In the genomic region with DNA sequence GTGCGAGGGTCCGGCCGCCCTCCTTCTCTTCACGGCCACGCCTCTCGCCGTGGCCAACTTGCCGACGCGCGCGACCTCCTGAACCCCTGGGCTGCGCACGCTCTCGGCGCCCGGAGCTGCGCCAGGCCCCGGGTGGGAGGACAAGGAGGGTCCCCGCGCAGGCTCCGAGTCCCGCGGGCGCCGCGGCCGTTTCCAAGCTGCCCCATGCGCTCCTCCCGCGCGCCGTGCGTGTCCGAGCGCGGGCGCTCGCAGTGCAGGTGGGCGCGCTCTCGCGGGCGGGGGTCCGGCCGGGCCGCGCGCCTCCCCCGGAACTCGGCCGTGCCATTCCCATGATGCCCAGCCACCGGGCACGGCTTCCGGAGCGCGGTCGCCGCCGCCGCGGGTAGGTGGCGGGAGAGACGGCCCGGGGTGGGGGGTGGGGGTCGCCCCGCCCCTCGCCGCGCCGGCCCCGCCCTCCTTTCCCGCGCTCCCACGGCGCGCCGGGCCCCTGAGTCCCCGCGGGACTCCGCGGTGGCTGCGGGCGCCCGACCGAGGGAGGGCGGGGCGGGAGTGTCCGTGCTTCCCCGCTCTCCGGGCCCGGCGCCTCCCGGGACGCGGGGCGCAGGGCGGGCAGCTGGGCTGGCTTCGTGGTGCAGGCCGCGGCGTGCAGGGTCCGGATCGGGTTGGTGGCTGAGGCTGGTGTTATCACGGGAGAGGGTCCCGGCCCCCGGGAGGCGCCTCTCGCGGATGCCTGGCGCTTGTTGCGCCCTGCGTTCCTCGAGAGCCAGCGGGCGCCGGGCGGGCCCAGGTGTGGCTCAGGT, we compare ENCODE assay signal across 8 mouse cellular contexts. TPM values are rescaled to one million over a fixed set of nuclear protein-coding genes. Genes with fewer than 3 reads are reported as not detected.
A peak's percentile ranks its signal among the peaks of the same experiment; 100 is the strongest.
DNase-seq lines count a peak whose midpoint lies in the region; ATAC-seq lines count a peak whose summit lies in the region.

Gene Ppp1r26, plus strand, starts transcription at position 286 of the 800 bp plus-strand sequence.

- peak within 1 kb of the TSS; percentile 92 for H3K4me2 ChIP-seq in limb, embryonic 13.5 days (replicated peaks)
- peak within 1 kb of the TSS; percentile 99 for H3K4me2 ChIP-seq in neural tube, embryonic 11.5 days (ENCODE audit: low read depth)

- peak within 1 kb of the TSS; percentile 88 for H3K9ac ChIP-seq in limb, embryonic 13.5 days
- H3K9ac ChIP-seq in neural tube, embryonic 11.5 days (ENCODE audit: low read length) = peak within 1 kb of the TSS; percentile 81

- peaks cover 15% of the 10 kb centered on the region for H3K4me1 ChIP-seq in limb, embryonic 13.5 days
- H3K4me1 ChIP-seq in neural tube, embryonic 11.5 days (ENCODE audit: control insufficient read depth, insufficient read depth, low read length) = peaks cover 8% of the 10 kb centered on the region; the same call in 1 of the 2 replicates

- peak within 1 kb of the TSS; percentile 70; the same call in 1 of the 2 replicates for H3K27ac ChIP-seq in limb, embryonic 13.5 days
- no peak within 1 kb of the TSS for H3K27ac ChIP-seq in neural tube, embryonic 11.5 days (ENCODE audit: low read depth, low read length)

- under 1% methylated on average over 96 of the region's 118 CpGs for WGBS in limb, embryonic 13.5 days
- under 1% methylated on average over 76 of the region's 118 CpGs for WGBS in neural tube, embryonic 11.5 days

- H3K4me3 ChIP-seq in limb, embryonic 13.5 days = peak within 1 kb of the TSS; percentile 77
- peak within 1 kb of the TSS; percentile 78 for H3K4me3 ChIP-seq in neural tube, embryonic 11.5 days (ENCODE audit: low read depth, low read length)

- no peaks in the 10 kb centered on the region for H3K9me3 ChIP-seq in limb, embryonic 13.5 days
- no peaks in the 10 kb centered on the region for H3K9me3 ChIP-seq in neural tube, embryonic 11.5 days (ENCODE audit: control insufficient read depth, low read length)

- peaks cover 26% of the 10 kb centered on the region for H3K36me3 ChIP-seq in limb, embryonic 13.5 days
- no peaks in the 10 kb centered on the region; the same call in 1 of the 2 replicates for H3K36me3 ChIP-seq in neural tube, embryonic 11.5 days (ENCODE audit: control insufficient read depth, insufficient read depth, low read length)

- H3K27me3 ChIP-seq in limb, embryonic 13.5 days = 0 out of 2 replicates have a peak, but pooled peaks cover 2% of the 10 kb centered on the region
- H3K27me3 ChIP-seq in neural tube, embryonic 11.5 days (ENCODE audit: control insufficient read depth, insufficient read depth, low read length) = no peaks in the 10 kb centered on the region

- ATAC-seq in limb, embryonic 13.5 days (ENCODE audit: low FRiP score, low read depth) = peak; percentile 49; the same call in 1 of the 2 replicates
- peak; percentile 45; the same call in 1 of the 2 replicates for ATAC-seq in neural tube, embryonic 11.5 days (ENCODE audit: insufficient read depth, low FRiP score, low TSS enrichment)

- peak; percentile 32 for DNase-seq in layer of hippocampus, adult 18-20 months (ENCODE audit: low spot score in 2 of 2)
- no peak for DNase-seq in layer of hippocampus, adult 9-10 months (ENCODE audit: low spot score)
- DNase-seq in cerebellum, adult 9-10 months = peak; percentile 43
- peak; percentile 37 to 51 for DNase-seq in frontal cortex, postnatal 36 days (ENCODE audit: low spot score in 2 of 2)
- peak; percentile 40 for DNase-seq in kidney, adult 11 months
- DNase-seq in neural tube, embryonic 11.5 days (ENCODE audit: low spot score) = peak; percentile 55
- DNase-seq in thymus, postnatal 36 days = peak; percentile 26 to 36

RNA-seq across cellular contexts. Expression of gene Ppp1r26, which starts in this region (rescaled TPM):
- total RNA-seq in layer of hippocampus, adult 18-20 months (2021) = 10 to 100 TPM; 16.8 to 17.7 TPM
- 6.2 and 7.1 TPM in 2 replicates for polyA plus RNA-seq in limb, embryonic 13.5 days (2015; fragmentation: Nextera tagmentation; extraction: Ambion mirVana)
- 4.0 and 5.0 TPM in 2 replicates for polyA plus RNA-seq in neural tube, embryonic 11.5 days (2014; fragmentation: Nextera tagmentation; extraction: Ambion mirVana)
